Mouse (Mus musculus) lung, adult 2 months (tissue): Measurements from ENCODE around the gene Cntn5.

Experiments
- CTCF ChIP-seq: fragments of 200-500 bp; IDR thresholded peaks from 2 replicates; pipeline ENCODE4 v1.5.1; 2011; ENCODE audit warnings: mild to moderate bottlenecking, low read length, control low read depth; ENCODE audit not compliant: insufficient read depth
- POLR2A ChIP-seq: fragments of 200-500 bp; IDR thresholded peaks from 2 replicates; pipeline ENCODE4 v1.6.1; 2011; ENCODE audit warnings: low read depth, mild to moderate bottlenecking, control low read depth, low read length, borderline replicate concordance; ENCODE audit errors: extremely low read depth

DNA sequence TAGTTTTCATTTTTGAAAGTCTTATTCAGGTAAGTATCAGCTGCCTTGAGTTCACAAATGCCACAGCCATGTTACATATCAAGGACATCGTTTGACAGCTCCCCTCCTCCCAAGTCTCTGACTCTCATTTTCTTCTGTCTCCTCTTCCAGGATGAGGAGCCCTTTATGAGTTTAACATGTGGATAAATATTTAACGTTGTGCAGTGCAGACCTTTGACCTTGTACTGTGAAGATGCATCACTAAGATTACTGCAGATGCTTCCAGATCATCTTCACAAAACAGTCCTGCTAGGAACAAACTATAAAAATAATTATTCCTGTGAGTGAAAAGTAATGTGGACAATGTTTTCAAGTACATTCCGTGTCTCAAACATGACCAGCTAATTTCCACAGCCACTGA is 1257.2 kb downstream of the Cntn5 start:
- TF ChIP-seq CTCF (no peak), POLR2A (no peak)
